Mouse (Mus musculus) layer of hippocampus, postnatal 25 days (tissue): ENCODE measurements at regions not wholly inside any gene's neighbourhood (a gene's known extent, or its start where the extent isn't known, plus 50 kb on each side); places are given as distances from the start of the nearest gene placed in this dataset.

Source experiments
- DNase-seq, 2 experiments: peaks; one replicate each; pipeline ENCODE4 v3.0.0; 2022; ENCODE audit warnings: mixed read lengths in 2 of 2, low spot score in 1 of 2; ENCODE audit errors: extremely low spot score in 1 of 2

GRCm38 (mm10) chr14:85480216-85480615, 1036.9 kb downstream of the Pcdh17 start:
- DNase-seq: no peak

GRCm38 (mm10) chr14:85507419-85508170, 1064.2 kb downstream of the Pcdh17 start:
- peak in 1 of 2 experiments; percentile 7 for DNase-seq

- no peak for DNase-seq
These were observed 1065.2 kb downstream of the Pcdh17 start for GRCm38 (mm10) chr14:85508527-85508926.
